Mouse (Mus musculus) urinary bladder, postnatal 25 days (tissue): ENCODE measurements around the gene Kri1.
"Not testable (repeated sequence)": the region's sequence is repeated elsewhere in the genome, so short reads cannot be mapped to it uniquely, and the experiment has no call there.

Experiments
- DNase-seq: peaks from one replicate; pipeline ENCODE4 v3.0.0; 2022; ENCODE audit warnings: low spot score

Gene Kri1

GRCm38 (mm10) chr9:21287571-21288402 lies at the start of gene Kri1:
Gene Kri1, minus strand, starts transcription at chr9:21287969.
- DNase-seq: peak; percentile 96

- DNase-seq: no peak
Measured at GRCm38 (mm10) chr9:21336491-21336890, 48.7 kb upstream of the Kri1 start.

GRCm38 (mm10) chr9:21335391-21335790 lies 47.6 kb upstream of the Kri1 start:
- no peak for DNase-seq

GRCm38 (mm10) chr9:21334747-21335146 lies 47.0 kb upstream of the Kri1 start:
- no peak for DNase-seq

- DNase-seq: no peak
Measured at GRCm38 (mm10) chr9:21333523-21333922, 45.8 kb upstream of the Kri1 start.

- DNase-seq: no peak
Measured at GRCm38 (mm10) chr9:21332161-21333061, 44.6 kb upstream of the Kri1 start.

GRCm38 (mm10) chr9:21331365-21332140 lies 43.8 kb upstream of the Kri1 start:
- no peak for DNase-seq

GRCm38 (mm10) chr9:21329699-21330289 lies 42.0 kb upstream of the Kri1 start:
- no peak for DNase-seq

GRCm38 (mm10) chr9:21329041-21329440 lies 41.3 kb upstream of the Kri1 start:
- DNase-seq: no peak

- no peak for DNase-seq
Measured at GRCm38 (mm10) chr9:21328041-21328440, 40.3 kb upstream of the Kri1 start.

- no peak for DNase-seq
Measured at GRCm38 (mm10) chr9:21327569-21327968, 39.8 kb upstream of the Kri1 start.

GRCm38 (mm10) chr9:21324269-21324668 lies 36.5 kb upstream of the Kri1 start:
- DNase-seq: no peak

- DNase-seq: not testable (repeated sequence)
Measured at GRCm38 (mm10) chr9:21322917-21323297, 35.1 kb upstream of the Kri1 start.

GRCm38 (mm10) chr9:21322211-21322916 lies 34.6 kb upstream of the Kri1 start:
- no peak for DNase-seq

- no peak for DNase-seq
Measured at GRCm38 (mm10) chr9:21321513-21321835, 33.7 kb upstream of the Kri1 start.

- DNase-seq: peak; percentile 88
Measured at GRCm38 (mm10) chr9:21320619-21321512, 33.1 kb upstream of the Kri1 start, which contains the start of gene Slc44a2. Gene Slc44a2, plus strand, starts transcription at chr9:21320698.

GRCm38 (mm10) chr9:21320280-21320618 lies 32.5 kb upstream of the Kri1 start:
- DNase-seq: no peak

GRCm38 (mm10) chr9:21319503-21319902 lies 31.7 kb upstream of the Kri1 start:
- DNase-seq: no peak

- no peak for DNase-seq
Measured at GRCm38 (mm10) chr9:21318792-21319191, 31.0 kb upstream of the Kri1 start.

- no peak for DNase-seq
Measured at GRCm38 (mm10) chr9:21316696-21317095, 28.9 kb upstream of the Kri1 start.
